Mouse (Mus musculus) cortical plate, adult 2 months (tissue): Measurements from ENCODE around the gene Tmpo. TPM values are rescaled to one million over a fixed set of nuclear protein-coding genes. Genes with fewer than 3 reads are reported as not detected.

Experiments
- H3K27ac ChIP-seq: fragments of 200-500 bp; 2 replicates; pipeline ENCODE4 v1.5.1; 2012; ENCODE audit warnings: low read length, control low read depth, inconsistent platforms; ENCODE audit not compliant: insufficient read depth
- H3K4me1 ChIP-seq: fragments of 200-500 bp; 2 replicates; pipeline ENCODE4 v1.6.1; 2011; ENCODE audit warnings: low read length; ENCODE audit not compliant: control insufficient read depth, insufficient read depth
- H3K4me3 ChIP-seq: fragments of 200-500 bp; 2 replicates; pipeline ENCODE4 v1.5.1; 2011; ENCODE audit warnings: mild to moderate bottlenecking, low read length, control low read depth; ENCODE audit not compliant: insufficient read depth
- CTCF ChIP-seq: fragments of 200-500 bp; IDR thresholded peaks from 2 replicates; pipeline ENCODE4 v1.5.1; 2011; ENCODE audit warnings: mild to moderate bottlenecking, control low read depth, low read length; ENCODE audit not compliant: insufficient read depth; ENCODE audit errors: extremely low read depth
- POLR2A ChIP-seq: fragments of 200-500 bp; IDR thresholded peaks from 2 replicates; pipeline ENCODE4 v1.6.1; 2011; ENCODE audit warnings: mild to moderate bottlenecking, low read length, control low read depth; ENCODE audit not compliant: insufficient read depth; ENCODE audit errors: extremely low read depth
- polyA plus RNA-seq: library from polyadenylated mRNA; depleted of rRNA; stranded (reverse); fragments of >200 nt; gene quantifications from 2 replicates; pipeline ENCODE4 v1.2.3, GENCODE M21; 2012

The Tmpo gene
- polyA plus RNA-seq, 1 experiment, result 32.5 TPM

DNA sequence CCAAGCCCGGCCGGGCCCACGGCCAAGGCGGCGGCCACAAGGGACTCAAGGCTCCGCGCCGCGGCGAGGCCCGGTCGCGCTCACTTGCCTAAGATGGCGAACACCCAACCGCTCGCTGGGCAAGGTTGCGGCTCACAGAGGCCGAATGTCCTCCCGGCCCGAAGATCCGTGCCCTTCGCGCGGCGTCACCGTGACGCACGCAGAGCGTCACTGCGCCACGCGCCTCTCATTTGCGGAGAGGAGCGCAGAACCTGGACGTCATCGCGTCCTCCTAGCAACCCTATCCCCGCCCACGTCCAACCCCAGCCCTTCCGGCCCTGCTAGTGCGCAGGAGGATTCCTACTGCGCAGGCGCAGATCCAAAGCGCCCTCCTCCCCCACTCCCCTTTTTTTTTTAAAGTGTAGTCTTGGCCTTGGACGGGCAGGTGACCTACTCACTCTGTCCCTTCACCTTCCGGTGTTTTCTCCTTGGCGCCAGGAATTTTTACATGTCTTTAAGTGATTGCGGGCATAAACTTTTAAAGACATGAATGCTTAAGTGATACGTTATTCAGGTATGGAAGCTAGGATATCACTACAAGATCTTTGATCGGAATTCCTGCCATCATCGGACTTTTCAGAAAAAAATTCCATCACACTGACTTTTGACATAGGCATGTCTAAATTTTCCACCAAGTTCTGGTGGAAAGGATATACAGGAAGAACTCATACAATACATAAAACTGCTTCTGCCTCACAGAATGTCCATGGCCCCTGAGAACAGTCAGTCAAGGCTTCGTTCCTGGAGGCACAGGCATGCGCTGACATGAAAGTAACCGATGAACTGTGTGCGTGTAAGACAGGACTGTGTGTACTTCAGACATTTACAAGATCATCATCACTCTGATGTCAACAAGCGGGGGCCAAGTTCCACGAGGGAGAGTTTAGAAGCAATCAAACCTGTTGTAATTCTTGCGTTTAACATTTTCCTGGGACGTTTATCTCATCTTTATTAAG is 57.0 kb downstream of the Tmpo start, which contains the start of gene Slc25a3:
Gene Slc25a3 (minus strand): TSS at position 232 of the 995 bp plus-strand sequence.
- H3K27ac ChIP-seq, result peak within 1 kb of the TSS; percentile 96
- peak within 1 kb of the TSS; percentile 100 for H3K4me3 ChIP-seq
- peaks cover 4% of the 10 kb centered on the region for H3K4me1 ChIP-seq
- TF ChIP-seq CTCF (no peak), POLR2A (peak; percentile 99)

DNA sequence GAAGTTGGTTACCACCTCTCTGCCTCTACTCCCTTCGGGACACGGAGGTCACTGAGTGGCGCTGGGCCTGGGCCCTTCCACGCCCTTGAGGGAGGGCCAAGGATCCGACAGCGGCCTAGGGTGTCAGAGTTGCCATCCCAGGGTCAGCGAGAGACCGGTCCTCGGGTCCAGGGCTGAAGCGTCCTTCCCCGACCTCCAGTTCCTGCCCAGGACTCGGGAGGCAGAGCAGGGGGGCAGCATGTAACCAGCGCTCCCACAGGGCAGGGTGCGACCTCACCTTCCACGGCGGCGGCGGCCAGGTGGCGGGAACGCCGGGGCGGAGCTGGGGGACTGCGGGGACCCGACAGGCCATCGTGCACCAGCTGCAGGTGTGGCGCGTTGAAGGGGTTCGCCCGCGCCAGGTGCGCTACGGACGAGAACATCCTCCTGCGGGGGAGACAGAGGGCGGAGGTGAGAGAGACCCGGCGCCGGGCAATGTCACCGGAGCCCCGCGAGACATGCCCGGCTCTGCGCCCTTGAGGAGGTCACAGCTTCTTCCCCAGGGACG is 57.8 kb downstream of the Tmpo start:
- peak overlapping the region; percentile 96 for H3K27ac ChIP-seq
- no peak for TF ChIP-seq CTCF

DNA sequence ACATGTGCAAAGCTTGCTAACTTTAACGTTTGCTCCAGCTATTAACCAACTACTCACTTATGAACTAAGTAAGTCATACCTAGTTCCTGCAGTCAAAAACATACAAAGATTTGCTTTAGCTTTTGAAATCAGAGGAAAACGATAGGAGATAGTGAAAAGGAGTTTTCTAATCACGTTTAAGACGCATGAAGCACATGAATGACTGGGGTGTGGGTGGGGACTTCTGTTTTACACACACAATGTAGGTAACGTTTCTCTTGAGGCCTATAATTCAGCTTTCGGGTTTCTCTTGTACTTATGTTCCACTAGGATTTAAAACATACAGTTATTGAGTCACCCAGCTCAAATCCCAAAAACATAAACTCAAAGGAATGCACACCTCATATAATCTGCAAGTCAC is 58.5 kb downstream of the Tmpo start:
- Histone ChIP-seq H3K4me1 (peaks cover 5% of the 10 kb centered on the region), H3K4me3 (peak overlapping the region; percentile 100; the same call in 1 of the 2 replicates), H3K27ac (no peak overlapping the region)
- TF ChIP-seq POLR2A, result no peak
- TF ChIP-seq CTCF, result no peak

More for the DNA sequence above, 57.8 kb downstream of the Tmpo start:
- H3K4me1 ChIP-seq, result peaks cover 4% of the 10 kb centered on the region
- H3K4me3 ChIP-seq, result peak overlapping the region; percentile 100

DNA sequence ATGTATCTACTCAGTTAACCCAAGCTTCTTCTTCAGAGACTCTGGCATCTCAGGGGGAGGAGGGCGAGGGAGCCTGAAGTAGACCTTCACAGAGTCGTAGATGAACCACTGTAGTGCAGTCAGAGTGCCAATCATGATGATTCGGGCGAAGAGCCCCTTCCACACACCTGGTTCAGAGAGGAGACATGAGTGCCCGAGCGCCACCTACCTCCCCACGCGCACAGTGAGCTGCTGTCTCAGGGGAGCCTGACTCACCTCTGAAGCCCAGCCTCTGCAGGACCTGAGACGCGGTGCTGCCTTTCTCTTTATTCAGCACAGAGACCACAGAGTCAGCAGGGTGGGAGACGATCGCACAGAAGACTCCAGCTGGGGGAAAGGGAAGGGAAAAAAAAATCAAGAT is 64.2 kb downstream of the Tmpo start:
- Histone ChIP-seq H3K4me3 (no peak overlapping the region), H3K4me1 (peaks cover 5% of the 10 kb centered on the region), H3K27ac (no peak overlapping the region)
- TF ChIP-seq CTCF (no peak), POLR2A (no peak)

DNA sequence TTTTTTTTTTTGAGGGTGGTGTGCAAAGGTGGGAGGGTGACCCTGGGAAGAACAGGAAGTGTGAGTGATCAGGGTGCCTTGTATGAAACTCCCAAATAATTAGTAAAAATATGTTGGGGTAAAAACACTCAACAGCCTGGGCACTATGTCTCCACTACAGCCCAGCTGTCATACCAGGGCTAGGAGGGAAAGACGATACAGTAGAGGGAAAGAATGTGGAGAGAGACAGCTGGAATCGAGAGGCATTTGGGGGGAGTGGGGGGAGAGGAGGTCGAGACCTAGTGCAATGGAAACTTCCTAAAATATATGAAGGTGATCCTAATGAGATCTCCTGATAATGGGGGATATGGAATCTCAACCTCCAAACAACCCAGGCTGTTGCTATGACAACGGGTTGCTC is 71.3 kb downstream of the Tmpo start:
- Histone ChIP-seq H3K4me3 (no peak overlapping the region), H3K4me1 (no peaks in the 10 kb centered on the region), H3K27ac (no peak overlapping the region)
- TF ChIP-seq CTCF (no peak), POLR2A (no peak)

DNA sequence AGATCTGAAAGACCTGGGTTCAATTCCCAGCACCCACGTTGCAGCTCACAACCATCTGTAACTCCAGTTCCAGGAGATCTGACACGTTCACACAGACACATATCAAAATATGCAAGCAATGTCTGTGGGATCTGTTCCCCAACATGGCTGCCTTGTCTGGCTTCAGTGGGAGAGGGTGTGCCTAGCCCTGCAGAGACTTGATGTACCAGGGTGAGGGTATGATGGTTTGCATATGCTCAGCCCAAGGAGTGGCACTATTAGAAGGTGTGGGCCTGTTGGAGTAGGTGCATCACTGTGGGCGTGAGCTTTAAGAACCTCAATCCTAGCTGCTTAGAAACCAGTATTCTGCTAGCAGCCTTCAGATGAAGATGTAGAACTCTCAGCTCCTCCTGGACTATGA is 75.1 kb downstream of the Tmpo start:
- H3K4me1 ChIP-seq, result no peaks in the 10 kb centered on the region
- TF ChIP-seq CTCF (no peak), POLR2A (no peak)

DNA sequence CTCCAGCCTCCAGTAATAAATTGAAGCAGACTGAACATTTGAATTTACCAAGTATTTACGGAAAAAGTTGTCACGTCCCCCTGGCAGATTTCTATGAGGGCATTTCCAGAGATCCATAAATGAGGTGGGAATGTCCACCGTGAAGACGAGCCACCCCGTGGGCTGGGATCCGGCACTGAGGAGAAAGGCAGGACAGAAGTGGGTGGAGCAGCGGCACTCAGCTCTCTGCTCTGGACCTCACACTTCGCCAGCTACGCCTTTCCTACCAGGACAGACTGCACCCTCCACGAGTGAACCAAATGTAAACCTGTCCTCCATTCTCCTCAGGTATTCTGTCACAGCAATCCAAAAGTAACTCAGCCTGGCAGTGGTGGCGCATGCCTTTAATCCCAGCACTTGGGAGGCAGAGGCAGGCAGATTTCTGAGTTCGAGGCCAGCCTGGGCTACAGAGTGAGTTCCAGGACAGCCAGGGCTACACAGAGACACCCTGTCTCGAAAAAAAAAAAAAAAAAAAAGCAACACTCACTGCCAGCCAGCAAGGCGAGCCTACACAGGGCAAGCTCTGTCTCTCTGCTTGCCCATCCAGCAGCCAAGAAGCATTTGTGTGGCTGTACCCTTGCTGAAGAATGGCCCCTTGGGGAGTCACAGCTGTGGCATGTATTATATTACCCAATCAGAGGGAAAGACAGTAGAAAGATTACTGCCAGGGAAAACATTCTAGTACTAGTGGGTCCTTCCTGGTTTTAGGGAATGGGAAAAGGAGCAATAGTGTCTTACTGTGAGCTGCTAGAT is 78.1 kb downstream of the Tmpo start:
- no peak overlapping the region for H3K27ac ChIP-seq
- no peaks in the 10 kb centered on the region for H3K4me1 ChIP-seq
- TF ChIP-seq CTCF (no peak), POLR2A (no peak)
- H3K4me3 ChIP-seq, result no peak overlapping the region

More for the DNA sequence above, 75.1 kb downstream of the Tmpo start:
- Histone ChIP-seq H3K27ac (no peak overlapping the region), H3K4me3 (no peak overlapping the region)

DNA sequence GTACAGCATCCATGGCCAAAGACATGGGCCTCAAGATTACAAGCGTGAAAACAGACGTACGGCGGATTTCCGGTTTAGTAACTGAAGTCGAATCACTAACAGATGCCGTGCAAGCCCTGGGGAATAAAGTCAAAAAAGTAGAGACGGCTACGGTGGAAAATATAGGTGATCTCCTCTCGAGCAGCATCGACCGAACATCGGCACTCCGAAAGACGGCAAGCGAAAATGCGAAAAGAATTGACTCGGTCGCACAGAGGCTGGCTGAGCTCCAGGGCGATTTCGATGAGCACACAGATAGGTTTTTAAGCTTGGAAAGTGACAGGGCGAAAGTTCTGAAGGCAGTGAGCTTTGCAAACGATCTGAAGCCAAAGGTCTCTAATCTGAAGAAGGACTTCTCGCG is 79.2 kb downstream of the Tmpo start:
- Histone ChIP-seq H3K4me1 (no peaks in the 10 kb centered on the region), H3K27ac (no peak overlapping the region), H3K4me3 (no peak overlapping the region)
- TF ChIP-seq CTCF, result no peak
- no peak for TF ChIP-seq POLR2A

DNA sequence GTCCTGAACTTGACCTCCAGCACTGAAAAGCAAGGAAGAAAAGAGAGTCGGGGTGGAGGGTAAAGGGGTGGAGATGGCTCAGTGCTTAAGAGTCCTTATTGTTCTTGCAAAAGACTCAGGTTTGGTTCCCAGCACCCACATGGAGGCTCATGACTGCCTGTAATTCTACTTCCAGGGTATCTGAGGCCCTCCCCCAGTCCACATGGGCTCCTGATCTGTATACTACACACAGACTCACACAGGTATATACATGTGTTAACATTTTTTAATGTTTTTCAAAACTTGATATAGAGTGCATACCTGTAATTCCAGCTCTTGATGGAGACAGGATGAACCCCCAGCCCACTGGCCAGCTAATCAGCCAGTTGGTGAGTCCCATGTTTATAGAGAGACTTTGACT is 81.0 kb downstream of the Tmpo start:
- Histone ChIP-seq H3K27ac (no peak overlapping the region), H3K4me3 (no peak overlapping the region), H3K4me1 (no peaks in the 10 kb centered on the region)
- TF ChIP-seq CTCF, result no peak
- no peak for TF ChIP-seq POLR2A
